Mouse (Mus musculus) brain, embryonic 18.5 days (tissue): ENCODE measurements around the gene Smad1.
"Not testable (repeated sequence)": the region's sequence is repeated elsewhere in the genome, so short reads cannot be mapped to it uniquely, and the experiment has no call there.

Experiments
- DNase-seq: peaks from one replicate; pipeline ENCODE4 v3.0.0-alpha.2; 2012; ENCODE audit warnings: low read depth, low spot score

The Smad1 gene

DNA sequence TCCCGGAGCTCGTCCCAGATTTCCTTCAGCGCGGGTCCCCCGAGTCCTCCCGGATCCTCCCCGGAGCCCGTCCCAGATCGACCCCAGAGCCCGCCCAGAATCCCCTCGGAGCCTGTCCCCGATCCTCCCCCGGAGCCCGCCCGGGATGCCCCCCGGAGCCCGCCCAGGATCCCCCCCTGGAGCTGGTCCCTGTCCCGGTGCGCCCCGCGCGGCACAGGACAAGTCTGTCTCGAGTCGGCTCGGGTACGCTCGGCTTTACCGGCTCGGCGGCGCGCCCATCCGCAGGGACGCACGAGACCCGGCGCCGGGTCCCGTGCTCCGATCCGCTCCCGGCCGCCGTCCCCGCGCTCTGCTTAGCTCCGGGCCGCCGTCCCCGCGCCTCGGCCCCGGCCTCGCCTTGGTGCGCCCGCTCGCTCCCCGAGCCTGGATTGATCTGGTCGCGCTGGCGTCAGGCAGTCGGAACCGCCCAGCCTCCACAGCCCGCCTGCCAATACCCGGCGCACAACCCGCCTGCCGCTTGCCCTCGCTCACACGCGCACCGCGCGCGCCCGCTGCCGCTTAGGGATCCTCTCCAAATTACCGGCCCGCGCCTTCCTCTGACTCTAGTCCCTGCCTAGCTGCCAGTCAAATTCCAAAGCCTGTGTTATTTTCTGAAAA, at the start of gene Smad1:
Gene Smad1 (minus strand): TSS at position 525 of the 657 bp plus-strand sequence.
- peak; percentile 85 for DNase-seq

DNA sequence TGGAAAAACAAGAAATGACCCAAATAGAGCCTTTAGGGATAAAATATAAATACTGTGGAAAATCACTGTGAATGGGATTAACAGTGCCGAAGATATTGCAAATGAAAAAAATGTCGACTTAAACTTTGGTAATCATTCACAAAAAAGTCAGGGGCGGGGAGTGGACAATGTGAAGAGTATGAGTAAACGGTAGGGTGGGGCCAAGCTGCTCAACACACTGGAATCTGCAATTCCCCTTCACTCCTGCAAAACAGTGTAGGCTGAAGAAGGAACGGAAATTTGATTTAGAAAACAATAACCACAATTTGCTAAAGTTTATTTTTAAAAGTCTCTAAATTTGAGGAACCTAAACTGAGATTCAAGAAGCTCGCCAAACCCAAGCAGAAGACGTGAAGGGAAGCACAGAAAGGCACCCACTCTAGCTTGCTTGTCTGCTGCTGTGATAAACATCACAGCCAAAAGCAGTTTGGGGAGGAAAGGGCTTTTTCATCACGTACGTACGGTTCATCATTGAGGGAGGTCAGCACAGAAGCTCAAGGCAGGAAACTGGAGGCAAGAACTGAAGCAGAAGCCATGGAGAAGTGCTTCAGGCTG, 48.0 kb upstream of the Smad1 start:
- DNase-seq = no peak

DNA sequence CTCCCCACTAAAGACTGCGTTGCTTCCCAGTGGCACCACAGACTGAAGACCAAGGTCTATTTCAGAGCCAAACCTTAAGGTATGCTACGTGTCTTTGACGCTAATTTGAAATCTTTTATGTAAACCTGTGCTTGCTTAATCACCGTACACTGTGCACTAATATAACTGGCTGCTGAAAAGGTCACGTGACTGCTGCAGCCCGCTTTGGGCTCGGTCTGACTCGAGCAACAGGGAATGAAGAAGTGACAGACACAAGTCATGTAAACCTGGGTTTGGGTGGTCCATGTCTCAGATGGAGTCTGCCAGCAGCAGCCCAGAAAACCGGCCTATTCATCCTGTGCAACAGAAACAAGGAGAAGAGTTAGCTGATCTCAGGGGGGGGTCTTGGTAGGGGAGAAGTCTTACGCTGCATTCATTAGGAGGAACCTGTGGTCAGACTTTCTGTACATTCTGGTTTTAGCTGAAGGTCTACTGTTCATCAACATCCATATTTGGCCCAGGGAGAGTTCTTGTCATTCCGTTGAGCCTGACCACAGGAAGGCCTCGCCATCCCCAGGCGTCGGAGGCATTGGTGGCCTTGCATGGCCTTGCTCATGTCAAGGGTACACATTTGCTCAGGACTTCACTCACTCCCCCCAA, 44.3 kb upstream of the Smad1 start:
- DNase-seq = no peak

DNA sequence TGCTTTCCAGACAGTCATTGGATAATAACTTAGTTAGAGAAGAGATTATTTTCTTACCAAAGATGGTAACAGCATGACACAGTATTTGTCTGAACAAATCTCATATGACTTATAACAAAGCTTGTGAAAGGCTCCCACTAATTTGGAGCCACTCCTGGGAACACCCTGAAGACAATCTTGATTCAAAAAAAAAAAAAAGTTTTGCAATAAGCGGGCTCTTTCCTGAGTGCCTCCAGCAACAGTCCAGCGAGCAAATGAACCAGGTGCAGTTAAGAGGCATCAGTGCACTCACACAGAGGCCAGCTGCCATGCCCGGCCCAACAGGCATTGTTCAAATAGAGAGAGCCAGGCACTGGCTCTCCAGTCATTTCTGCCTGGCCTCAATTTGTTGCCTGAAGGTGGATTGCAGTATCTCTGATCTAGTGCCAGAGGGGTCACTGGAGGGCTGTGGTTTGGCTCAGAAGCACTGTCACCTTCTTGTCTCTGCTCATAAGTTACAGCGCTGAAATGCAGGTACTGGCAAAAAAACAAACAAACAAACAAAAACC, 34.7 kb upstream of the Smad1 start:
- DNase-seq = no peak

DNA sequence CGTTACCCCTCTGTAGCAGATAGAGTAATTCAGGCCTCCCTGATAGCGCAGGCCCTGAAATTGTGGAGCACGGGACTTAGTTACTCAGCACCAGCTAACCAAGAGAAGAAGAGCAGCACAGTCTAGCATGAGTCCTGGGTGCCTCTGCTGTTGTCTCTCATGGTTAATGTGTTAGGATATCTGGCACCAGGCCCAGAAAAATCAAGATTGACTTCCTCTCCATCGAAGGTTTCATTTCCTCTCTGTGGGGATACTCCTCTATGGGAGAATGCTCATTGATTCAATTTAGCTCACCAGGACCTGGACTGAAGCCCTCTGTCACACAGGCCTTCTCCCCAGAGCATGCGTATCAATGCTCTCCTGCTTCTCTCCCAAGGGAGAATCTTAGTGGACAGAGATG, 15.6 kb upstream of the Smad1 start:
- no peak for DNase-seq

DNA sequence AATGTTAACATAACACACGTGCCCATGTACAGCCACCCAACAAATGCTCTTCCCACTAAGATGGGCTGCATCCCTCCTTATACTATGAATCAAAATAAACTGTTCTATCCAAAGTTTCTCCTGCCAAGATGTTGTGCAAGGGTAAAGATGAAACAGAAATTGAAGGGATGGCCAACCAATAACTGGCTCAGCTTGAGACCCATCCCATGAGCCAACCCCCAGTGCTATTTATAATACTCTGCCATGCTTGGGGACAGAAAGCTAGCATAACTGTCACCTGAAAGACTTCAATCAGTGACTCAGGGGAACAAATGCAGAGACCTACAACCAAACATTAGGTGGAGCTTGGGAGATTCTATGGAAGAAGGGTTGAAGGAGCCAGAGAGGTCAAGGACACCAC, 11.2 kb upstream of the Smad1 start:
- no peak for DNase-seq

DNA sequence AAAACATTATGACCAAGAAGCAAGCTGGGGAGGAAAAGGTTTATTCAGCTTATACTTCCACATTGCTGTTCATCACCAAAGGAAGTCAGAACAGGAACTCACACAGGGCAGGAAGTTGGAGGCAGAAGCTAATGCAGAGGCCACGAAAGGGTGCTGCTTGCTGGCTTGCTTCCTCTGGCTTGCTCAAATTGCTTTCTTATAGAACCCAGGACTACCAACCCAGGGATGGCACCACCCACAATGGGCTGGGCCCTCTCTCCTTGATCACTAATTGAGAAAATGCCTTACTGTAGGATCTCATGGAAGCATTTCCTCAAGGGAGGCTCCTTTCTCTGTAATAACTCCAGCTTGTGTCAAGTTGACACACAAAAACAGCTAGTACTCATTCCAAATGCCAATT, 8.0 kb upstream of the Smad1 start:
- DNase-seq = not testable (repeated sequence)

DNA sequence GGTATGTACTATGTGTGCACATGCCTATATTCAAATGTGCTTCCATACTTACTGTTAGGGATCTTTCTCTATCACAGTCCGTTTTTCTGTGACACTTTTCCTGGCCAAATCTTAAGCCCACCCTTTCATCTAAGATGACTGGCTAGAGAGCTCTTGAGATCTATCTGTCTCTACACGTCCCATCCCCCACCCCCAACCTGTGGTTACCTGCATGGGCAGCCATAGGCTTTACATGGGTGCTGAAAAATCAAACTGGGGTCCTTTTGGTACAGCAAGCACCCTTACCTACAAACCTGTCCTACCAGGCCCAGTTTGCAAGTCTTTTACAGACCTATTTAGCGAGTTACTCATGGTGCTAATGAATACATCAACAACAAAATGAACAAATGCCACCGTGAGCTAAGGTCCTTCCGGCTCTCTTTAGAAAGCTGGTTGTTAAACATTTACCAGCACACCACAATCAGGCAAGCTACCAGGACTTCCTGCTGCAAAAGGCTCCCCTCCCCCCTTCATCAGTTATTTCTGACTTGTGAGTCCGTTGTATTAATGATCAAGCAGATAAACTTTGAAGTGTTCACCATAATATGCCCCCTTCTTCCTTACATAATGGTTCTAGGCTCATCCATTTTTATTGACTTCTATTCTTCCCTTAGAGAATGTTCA, 5.7 kb upstream of the Smad1 start:
- DNase-seq = no peak

DNA sequence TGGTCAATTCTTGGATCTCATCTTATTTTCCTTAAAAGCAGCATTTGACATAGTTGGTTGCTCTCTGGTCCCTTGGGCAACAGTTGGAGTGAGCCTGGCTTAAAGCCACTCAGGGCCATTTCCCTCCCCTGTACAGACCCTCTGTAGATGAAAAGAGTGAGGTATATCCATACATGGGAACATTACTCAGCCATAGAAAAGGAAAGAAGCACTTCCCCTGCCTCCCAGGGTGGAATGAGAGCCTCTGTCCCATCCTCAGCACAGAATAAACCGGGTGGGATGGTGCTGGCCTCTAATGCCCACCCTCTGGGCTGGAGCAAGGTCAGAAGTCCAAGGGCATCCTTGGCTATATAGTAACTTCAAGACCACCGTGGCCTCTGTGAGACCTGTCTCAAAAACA, 1.4 kb upstream of the Smad1 start:
- DNase-seq = no peak

DNA sequence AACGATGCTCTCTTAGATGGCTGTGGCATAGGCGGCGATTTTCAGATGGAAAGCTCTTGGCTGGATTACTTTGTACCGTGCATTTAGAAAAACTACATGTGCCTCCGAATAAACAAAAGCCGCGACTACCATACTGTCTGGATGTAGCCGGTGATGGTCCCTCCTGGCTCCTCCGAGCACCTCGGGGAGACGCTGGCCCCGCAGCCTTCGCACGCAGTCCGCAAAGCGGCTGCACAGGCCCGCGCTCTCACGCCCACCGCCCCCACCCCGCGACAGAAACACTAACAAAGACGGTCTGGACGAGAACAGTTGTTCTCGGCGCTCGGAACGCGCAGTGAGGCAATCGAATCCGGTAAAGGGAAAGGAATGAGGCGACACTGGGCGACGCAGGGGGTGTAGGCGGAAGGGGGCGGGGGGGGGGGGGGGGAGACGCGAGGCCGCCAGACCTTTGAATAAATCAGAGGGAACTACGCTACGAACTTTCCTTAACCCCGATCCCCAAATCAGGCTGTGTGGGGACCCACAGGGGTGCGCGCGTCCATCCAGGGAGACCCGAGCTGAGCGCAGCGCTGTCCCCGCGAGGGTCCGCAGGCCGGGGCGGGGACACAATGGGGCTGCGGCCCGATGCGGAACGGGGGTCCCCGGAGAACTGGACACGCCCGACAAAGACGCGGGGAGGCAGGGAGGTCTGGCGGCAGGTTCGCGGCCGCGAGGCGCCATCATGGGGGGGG, 902 bp downstream of the Smad1 start:
- peak; percentile 43 for DNase-seq

DNA sequence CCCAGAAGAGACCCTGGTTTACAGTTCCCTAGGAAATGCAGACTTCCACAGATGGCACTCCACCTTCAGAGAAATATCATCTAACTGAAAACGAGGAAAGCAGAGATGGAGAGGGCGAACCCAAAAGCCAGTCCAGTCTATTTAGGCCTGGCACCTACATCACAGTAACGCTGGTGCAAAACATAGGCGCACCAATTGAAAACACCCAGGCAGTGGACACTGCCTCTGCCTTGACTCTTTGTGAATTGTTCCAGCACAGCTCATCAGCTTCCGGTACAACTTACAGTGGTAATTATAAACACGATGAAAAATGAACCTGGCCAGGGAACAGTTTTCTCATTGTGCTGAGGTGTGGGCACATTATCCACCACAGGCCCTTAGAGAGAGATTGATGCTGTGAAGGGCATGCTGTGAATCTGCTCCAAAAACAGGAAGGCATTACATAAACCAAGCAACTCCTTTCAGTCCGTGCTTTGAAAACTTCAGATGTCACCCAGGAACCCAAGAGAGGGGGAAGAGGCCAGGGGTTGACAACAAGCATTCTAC, 1.5 kb downstream of the Smad1 start:
- no peak for DNase-seq

DNA sequence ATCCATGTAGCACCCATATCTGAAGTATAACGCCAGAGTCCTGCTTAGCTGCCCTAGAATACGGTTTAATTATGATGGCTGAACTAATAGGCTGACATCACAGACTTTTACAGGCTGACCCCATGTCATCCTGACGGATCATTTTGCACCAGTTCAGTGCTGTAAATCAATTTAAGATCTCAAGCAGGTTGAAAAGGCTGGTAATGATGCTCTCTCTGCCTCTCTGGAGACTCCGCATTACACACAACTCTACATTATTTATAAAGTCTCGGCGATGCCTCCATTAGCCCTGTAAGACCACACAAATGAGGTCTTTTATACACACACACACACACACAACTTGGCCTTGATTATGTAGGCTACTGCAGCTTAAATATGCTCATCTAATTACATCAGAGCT, 2.4 kb downstream of the Smad1 start:
- no peak for DNase-seq

DNA sequence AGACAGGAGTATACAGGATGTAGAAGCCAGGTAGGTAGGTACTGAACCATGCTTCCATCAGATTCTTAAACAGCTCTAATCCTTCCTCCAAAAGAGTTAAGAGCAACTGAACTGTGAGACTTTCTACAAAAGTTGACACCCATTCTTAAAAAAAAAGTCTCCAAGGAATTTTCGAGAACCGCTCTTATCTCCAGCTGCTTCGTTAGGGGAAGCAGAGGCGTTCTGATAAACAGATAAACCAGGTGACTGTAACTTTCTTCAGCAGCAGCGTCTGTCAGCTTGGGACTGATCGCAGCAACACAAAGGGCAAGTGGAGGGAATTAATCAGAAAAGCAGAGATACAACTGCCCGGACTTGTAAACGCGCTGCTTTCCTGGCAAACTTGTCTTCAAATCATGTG, 5.3 kb downstream of the Smad1 start:
- DNase-seq = no peak

DNA sequence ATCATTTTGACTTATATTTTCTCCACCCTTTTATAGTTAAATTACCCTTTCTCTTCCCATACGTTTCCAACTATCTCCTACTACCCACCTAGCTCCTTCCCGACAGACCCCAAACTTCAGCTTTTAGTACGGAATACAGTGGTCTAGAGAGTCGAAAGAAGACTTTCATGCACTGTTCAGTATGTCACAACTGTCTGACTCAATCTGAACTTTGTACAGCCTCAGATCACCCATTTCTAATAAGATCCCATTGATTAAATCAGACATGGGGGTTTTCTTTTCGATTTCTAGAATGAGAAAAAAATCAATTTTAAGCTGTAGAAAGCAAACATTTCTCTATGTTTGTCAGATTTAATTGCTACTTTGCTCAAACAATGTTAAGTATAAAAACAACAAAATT, 6.1 kb downstream of the Smad1 start:
- DNase-seq = no peak

DNA sequence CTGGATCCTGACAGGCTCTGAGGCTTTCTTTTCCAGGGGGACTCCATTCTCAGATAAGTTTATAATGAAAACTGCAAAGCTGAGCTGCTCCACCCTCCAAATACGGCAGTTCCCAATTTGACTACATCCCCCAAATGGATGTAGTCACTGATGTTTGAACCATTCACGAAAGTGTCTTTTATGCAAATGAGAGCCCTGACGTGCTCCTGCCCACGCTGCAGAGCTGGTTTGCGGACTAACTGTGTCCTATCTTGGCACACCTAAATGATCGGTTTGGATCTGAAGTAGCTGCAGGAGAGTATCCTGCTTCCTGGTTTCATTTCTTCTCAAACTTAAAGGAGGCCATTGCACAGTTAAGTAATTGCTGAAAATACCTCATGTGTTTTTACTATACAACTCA, 6.7 kb downstream of the Smad1 start:
- no peak for DNase-seq

DNA sequence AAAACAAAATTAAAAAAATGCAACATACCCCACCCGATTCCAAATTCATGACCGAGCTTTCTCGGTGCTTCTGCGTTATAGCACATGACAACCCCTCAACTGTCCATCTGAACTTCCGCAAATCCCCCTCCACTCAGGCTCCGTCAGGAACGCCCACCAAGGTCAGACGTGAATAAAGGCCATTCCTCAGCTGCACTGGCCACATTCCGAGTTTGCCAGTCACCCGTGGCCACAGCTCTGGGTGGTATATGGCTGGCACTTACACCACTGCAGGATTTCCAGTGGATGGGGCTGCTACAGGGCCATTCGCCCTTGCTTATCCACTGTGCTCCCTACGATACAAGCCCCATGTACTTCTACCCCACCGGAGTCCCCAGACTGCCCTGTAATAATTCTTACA, 7.9 kb downstream of the Smad1 start:
- DNase-seq = no peak

DNA sequence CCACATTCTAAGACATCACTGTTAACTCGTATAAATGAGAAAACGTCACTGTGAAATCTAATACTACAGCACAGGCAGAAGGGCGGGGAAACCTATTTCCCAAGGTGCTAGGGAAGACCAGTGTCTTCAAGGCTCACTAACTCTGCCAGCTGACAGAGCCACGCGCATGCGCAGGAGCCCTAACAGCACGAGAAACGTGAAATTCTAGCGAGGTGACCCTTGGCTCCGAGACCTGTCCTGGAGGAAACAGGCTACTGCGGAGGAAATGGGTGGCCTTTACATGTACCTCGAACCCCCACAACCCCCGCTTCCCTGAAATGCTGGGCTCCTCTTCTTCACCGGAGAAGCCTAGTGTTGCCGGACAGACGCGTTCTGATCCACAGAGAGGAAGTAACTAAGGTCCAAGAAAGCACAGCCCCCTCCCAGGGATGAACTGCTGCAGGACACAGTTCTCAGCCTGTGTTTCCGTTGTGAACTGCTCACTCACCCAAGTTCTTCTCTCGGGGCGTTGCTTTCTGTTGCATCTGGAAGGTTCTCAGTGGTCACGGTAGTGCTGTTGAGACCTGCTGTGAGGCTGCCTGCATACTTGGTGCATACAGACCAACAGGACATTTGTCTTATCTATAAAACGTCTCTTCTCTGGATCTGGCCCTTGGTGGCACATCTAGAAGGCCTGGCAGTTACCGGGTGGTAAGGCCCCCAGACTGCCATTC, 10.1 kb downstream of the Smad1 start:
- DNase-seq = no peak

DNA sequence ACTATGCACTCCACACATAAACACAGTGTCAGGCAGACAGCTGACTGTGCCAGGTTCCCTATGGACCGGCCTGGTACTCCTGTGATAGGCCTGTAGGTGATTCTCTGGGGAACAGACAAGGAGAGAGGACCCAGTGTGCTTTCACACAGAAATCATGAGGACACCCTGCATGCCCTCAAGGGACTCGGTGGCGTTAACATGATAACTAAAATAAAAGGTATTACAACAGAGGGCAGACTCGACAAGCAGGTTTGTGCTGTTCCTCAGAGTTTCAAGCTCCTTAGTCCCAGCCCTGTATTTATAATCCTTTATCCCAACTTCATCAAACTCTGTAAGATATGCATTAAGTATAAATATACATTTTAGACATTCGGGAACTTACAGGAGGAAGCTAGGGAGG, 12.5 kb downstream of the Smad1 start:
- no peak for DNase-seq

DNA sequence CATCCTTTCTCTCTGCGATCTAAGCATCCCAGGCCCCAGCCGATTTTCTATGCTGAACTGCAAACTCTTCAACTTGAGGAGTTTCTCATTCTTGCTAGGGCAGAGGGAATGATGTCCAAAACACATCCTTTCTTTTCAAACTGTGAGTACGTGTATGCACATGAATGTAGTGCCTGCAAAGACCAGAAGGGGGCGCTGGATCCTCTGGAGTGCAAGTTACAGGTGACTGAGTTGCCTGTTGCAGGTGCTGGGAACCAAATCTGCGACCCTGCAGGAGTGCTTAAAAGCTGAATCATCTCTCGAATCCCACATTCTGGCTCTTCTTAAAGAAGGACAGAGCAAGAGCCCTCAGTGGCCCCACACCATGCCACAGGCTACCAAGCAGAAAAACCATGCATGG, 13.0 kb downstream of the Smad1 start:
- no peak for DNase-seq

DNA sequence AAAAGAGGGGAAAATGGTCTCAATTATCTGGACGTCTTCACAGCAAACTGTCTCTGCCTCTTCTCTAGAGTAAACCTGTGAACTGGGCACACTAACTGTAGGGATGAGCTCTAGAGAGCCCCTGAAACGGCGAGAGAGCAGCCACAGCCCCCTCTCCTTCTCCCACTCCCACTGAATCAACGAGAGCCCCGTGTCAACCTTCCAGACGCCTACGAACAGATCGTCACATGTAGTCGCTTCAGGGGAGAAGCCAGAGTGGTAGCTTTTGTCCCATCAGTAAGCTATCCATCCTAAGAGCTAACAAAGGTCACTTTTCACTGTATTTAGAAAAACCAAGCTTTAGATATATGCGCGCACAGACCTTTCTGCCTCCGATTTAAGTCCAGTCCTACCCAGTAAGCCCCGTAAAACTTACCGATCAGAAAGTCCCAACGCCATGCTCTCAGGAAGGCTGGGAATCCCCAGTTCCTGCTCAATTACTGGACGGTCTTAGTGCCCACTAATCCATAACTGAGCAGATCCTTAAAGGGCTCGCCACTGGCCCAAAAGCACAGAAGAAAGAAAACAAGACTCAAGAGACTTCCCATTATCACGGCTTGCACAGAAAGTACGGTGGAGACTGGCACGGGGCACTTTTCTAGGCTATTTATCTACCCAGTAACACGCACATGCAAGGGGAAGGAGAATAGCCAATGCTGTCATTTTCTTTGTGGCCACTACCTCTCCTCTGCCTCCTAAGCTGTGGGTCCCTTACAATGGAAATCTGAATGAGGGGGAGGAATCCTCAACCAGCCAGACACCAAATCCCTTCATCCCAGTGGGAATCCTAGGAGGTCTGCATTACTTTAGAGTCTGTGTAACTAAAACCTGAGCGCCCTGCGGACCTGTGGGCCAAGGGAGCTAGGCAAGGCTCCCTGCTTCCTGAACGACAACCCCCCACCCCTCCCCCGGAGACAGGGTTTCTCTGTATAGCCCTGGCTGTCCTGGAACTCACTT, 14.7 kb downstream of the Smad1 start:
- DNase-seq = no peak
